Mouse (Mus musculus) liver, postnatal 0 days (tissue): Measurements from ENCODE around the gene Orm1. TPM values are rescaled to one million over a fixed set of nuclear protein-coding genes. Genes with fewer than 3 reads are reported as not detected.

ENCODE experiments used
- ATAC-seq: fragments of 200-750 bp; cut with Nextera tagmentation; 2 replicates; pipeline ENCODE4 v1.8.0; 2017; ENCODE audit warnings: mild to moderate bottlenecking, moderate library complexity
- DNase-seq: peaks from one replicate; pipeline ENCODE4 v3.0.0-alpha.2; 2016
- H3K27ac ChIP-seq: fragments of 300-500 bp; sonication (generic); 2 replicates; pipeline ENCODE4 v1.5.1; 2014; ENCODE audit warnings: antibody characterized with exemption, moderate library complexity, mild to moderate bottlenecking, low read depth
- H3K27me3 ChIP-seq: fragments of 300-500 bp; sonication (generic); 2 replicates; pipeline ENCODE4 v1.6.1; 2014; ENCODE audit warnings: low read length, control low read depth, mixed read lengths; ENCODE audit not compliant: insufficient read depth
- H3K36me3 ChIP-seq: fragments of 300-500 bp; sonication (generic); replicated peaks from 2 replicates; pipeline ENCODE4 v1.6.1; 2014; ENCODE audit warnings: mild to moderate bottlenecking, control low read depth, low read length, moderate library complexity, mixed read lengths; ENCODE audit not compliant: insufficient read depth
- H3K4me1 ChIP-seq: fragments of 300-500 bp; sonication (generic); 2 replicates; pipeline ENCODE4 v1.6.1; 2014; ENCODE audit warnings: antibody characterized with exemption, mild to moderate bottlenecking, control low read depth; ENCODE audit not compliant: insufficient read depth
- H3K4me2 ChIP-seq: fragments of 300-500 bp; sonication (generic); 2 replicates; pipeline ENCODE4 v1.6.1; 2014; ENCODE audit warnings: low read depth, mild to moderate bottlenecking, low read length, moderate library complexity, mixed read lengths
- H3K4me3 ChIP-seq: fragments of 300-500 bp; sonication (generic); 2 replicates; pipeline ENCODE4 v1.5.1; 2014; ENCODE audit warnings: low read depth, low read length
- H3K9ac ChIP-seq: fragments of 300-500 bp; sonication (generic); replicated peaks from 2 replicates; pipeline ENCODE4 v1.6.1; 2014; ENCODE audit warnings: mild to moderate bottlenecking, moderate library complexity
- H3K9me3 ChIP-seq: fragments of 300-500 bp; sonication (generic); 2 replicates; pipeline ENCODE4 v1.6.1; 2016; ENCODE audit warnings: mild to moderate bottlenecking, control low read depth, low read length, mixed read lengths
- CTCF ChIP-seq: sonication (generic); IDR thresholded peaks from 2 replicates; pipeline ENCODE4 v1.5.1; 2016; ENCODE audit warnings: antibody characterized with exemption, low read depth
- EP300 ChIP-seq: IDR thresholded peaks from 2 replicates; pipeline ENCODE4 v1.6.1; 2016; ENCODE audit warnings: antibody characterized with exemption, low read depth, mild to moderate bottlenecking
- WGBS: fragments of 180-500 bp; shearing (Covaris S2); extraction: QIAGEN DNeasy Blood & Tissue Kit; methylation state at CpG from one replicate; pipeline ENCODE4 v1.1.7; 2014; ENCODE audit not compliant: insufficient replicate concordance; 5-methylcytosine and 5-hydroxymethylcytosine counted together
- polyA plus RNA-seq: library from polyadenylated mRNA; unstranded; fragments of >200 nt; fragmentation: Nextera tagmentation; extraction: Ambion mirVana; gene quantifications from 2 replicates; pipeline ENCODE4 v1.2.1, GENCODE M21; 2015

Gene Orm1
- polyA plus RNA-seq = 2.5 and 4.5 TPM in 2 replicates

GRCm38 (mm10) chr4:63344295-63344694, at the start of gene Orm1:
TSS of gene Orm1 (plus strand) at chr4:63344560.
- DNase-seq = peak; percentile 72
- no peak within 1 kb of the TSS for H3K9ac ChIP-seq
- no peaks in the 10 kb centered on the region for H3K9me3 ChIP-seq
- no peaks in the 10 kb centered on the region for H3K4me1 ChIP-seq
- peak; percentile 90 for ATAC-seq
- no peaks in the 10 kb centered on the region for H3K36me3 ChIP-seq
- 66% methylated on average over 8 of the region's 8 CpGs for WGBS
- TF ChIP-seq CTCF (no peak), EP300 (peak; percentile 46; the same call in 1 of the 2 replicates)
- H3K27ac ChIP-seq = no peak within 1 kb of the TSS
- no peaks in the 10 kb centered on the region for H3K27me3 ChIP-seq
- H3K4me3 ChIP-seq = no peak within 1 kb of the TSS
- H3K4me2 ChIP-seq = 0 out of 2 replicates have a peak within 1 kb of the TSS, but pooled peaks have one; percentile 11

GRCm38 (mm10) chr4:63295641-63296040, 48.7 kb upstream of the Orm1 start:
- TF ChIP-seq EP300 (no peak), CTCF (no peak)
- ATAC-seq (no peak), DNase-seq (no peak)
- H3K4me1 ChIP-seq = no peaks in the 10 kb centered on the region
- H3K27ac ChIP-seq = no peak overlapping the region
- H3K4me2 ChIP-seq = no peak overlapping the region
- no peaks in the 10 kb centered on the region for H3K9me3 ChIP-seq
- no peaks in the 10 kb centered on the region for H3K27me3 ChIP-seq
- H3K4me3 ChIP-seq = no peak overlapping the region
- H3K9ac ChIP-seq = no peak overlapping the region
- H3K36me3 ChIP-seq = 0 out of 2 replicates have a peak, but pooled peaks cover 3% of the 10 kb centered on the region
- 81% methylated on average over 1 of the region's 1 CpGs for WGBS

GRCm38 (mm10) chr4:63296263-63296662, 48.1 kb upstream of the Orm1 start:
- Histone ChIP-seq H3K27ac (no peak overlapping the region), H3K9me3 (no peaks in the 10 kb centered on the region), H3K4me1 (no peaks in the 10 kb centered on the region), H3K36me3 (0 out of 2 replicates have a peak, but pooled peaks cover 3% of the 10 kb centered on the region), H3K9ac (no peak overlapping the region), H3K4me3 (no peak overlapping the region), H3K27me3 (no peaks in the 10 kb centered on the region), H3K4me2 (no peak overlapping the region)
- ATAC-seq = no peak
- TF ChIP-seq CTCF = no peak
- no peak for TF ChIP-seq EP300
- no peak for DNase-seq
- WGBS = 56% methylated on average over 3 of the region's 3 CpGs

DNA sequence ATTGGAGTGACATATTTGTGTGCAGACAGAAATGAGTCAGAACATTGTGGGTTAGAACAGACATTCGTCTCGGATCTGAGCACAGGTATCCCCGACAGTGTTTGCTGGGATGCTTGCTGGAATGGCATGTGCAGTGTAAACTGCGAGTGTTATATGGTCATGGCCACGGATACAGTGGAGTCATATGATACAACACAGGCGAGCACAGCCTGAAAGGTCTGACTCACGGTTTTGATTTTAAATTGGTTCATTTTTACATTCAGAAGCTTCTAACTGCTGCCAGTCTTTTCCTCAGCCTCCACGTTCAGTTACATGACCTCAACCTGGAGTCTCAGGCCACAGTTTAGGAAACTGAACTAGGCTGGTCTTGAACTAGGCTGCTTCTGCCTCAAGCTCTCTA, 47.5 kb upstream of the Orm1 start:
- H3K9me3 ChIP-seq = no peaks in the 10 kb centered on the region
- DNase-seq (no peak), ATAC-seq (no peak)
- H3K27ac ChIP-seq = no peak overlapping the region
- H3K4me1 ChIP-seq = no peaks in the 10 kb centered on the region
- no peak overlapping the region for H3K4me2 ChIP-seq
- H3K27me3 ChIP-seq = no peaks in the 10 kb centered on the region
- no peak overlapping the region for H3K9ac ChIP-seq
- no peak overlapping the region for H3K4me3 ChIP-seq
- 0 out of 2 replicates have a peak, but pooled peaks cover 3% of the 10 kb centered on the region for H3K36me3 ChIP-seq
- 79% methylated on average over 8 of the region's 8 CpGs for WGBS
- TF ChIP-seq CTCF = no peak
- TF ChIP-seq EP300 = no peak

GRCm38 (mm10) chr4:63298191-63298590, 46.2 kb upstream of the Orm1 start:
- Histone ChIP-seq H3K4me1 (no peaks in the 10 kb centered on the region), H3K27ac (no peak overlapping the region), H3K27me3 (no peaks in the 10 kb centered on the region), H3K9ac (no peak overlapping the region), H3K36me3 (0 out of 2 replicates have a peak, but pooled peaks cover 3% of the 10 kb centered on the region), H3K9me3 (no peaks in the 10 kb centered on the region), H3K4me2 (no peak overlapping the region), H3K4me3 (no peak overlapping the region)
- 87% methylated on average over 8 of the region's 8 CpGs for WGBS
- no peak for ATAC-seq
- DNase-seq = no peak
- TF ChIP-seq EP300 (no peak), CTCF (no peak)

GRCm38 (mm10) chr4:63302641-63303040, 41.7 kb upstream of the Orm1 start:
- Histone ChIP-seq H3K4me1 (no peaks in the 10 kb centered on the region), H3K36me3 (no peaks in the 10 kb centered on the region), H3K27me3 (no peaks in the 10 kb centered on the region), H3K9ac (no peak overlapping the region), H3K4me2 (no peak overlapping the region), H3K4me3 (no peak overlapping the region), H3K9me3 (no peaks in the 10 kb centered on the region), H3K27ac (no peak overlapping the region)
- TF ChIP-seq EP300 = no peak
- TF ChIP-seq CTCF = no peak
- no peak for ATAC-seq
- no peak for DNase-seq
- 60% methylated on average over 4 of the region's 4 CpGs for WGBS
